Mouse (Mus musculus): ENCODE measurements around the gene Palm. TPM values are rescaled to one million over a fixed set of nuclear protein-coding genes. Genes with fewer than 3 reads are reported as not detected.
"Not testable (repeated sequence)": the region's sequence is repeated elsewhere in the genome, so short reads cannot be mapped to it uniquely, and the experiment has no call there.

Gene Palm
- 100 to 1,000 TPM; 275 to 277 TPM for total RNA-seq (2021)
- long read RNA-seq, experiment 1, transcript Palm-201 (9 exons, 2,651 nt) = minor isoform, 30 of 226 reads
- long read RNA-seq, experiment 1, transcript Palm-204 (7 exons, 2,725 nt) = minor isoform, 5 of 226 reads
- long read RNA-seq, experiment 1, transcript Palm-202 (8 exons, 2,519 nt) = major isoform, 150 of 226 reads
- long read RNA-seq, experiment 1, partial matches to known transcripts = 8 of 226 reads
- long read RNA-seq, experiment 1, other reads (novel, unspliced or antisense) = 33 of 226 reads
- long read RNA-seq, experiment 2, transcript Palm-202 (8 exons, 2,519 nt) = major isoform, 208 of 290 reads
- long read RNA-seq, experiment 2, transcript Palm-201 (9 exons, 2,651 nt) = minor isoform, 42 of 290 reads
- long read RNA-seq, experiment 2, partial matches to known transcripts = 5 of 290 reads
- long read RNA-seq, experiment 2, other reads (novel, unspliced or antisense) = 33 of 290 reads

DNA sequence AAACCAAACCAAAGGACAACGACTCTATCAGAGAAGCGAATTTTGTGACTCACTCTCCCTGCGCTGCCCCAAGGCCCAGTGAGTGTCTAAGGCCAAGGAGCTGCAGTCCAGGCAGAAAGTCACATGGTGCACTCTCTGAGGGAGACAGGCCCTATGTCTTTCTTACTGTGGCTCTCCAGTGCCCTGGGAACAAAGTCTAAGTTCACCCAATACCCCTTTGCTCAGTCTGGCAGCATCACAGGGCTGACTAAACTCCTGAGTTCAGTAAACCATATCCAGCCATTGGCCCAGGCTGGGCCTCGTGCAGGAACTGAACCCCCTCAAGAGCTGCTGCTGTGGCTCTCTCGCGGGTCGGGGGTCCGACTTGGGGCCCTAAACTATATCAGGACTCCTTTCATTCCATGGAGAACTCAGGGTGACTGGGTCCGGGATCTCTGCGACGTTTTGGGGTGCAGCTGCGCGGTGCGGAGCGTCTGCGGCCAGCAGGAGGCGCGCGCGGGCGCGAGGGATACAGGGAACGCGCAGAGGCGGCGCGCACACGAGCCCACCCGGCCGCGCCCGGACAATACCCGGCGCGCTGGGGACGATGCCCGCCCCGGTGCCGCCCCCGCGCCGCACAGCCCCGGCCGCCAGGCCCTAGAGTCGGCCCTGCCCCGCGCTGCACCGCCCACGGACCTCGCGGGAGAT, at the start of gene Palm:
Palm (plus strand) TSS at position 522 of the 687 bp plus-strand sequence.
- Histone ChIP-seq H3K27ac (peak within 1 kb of the TSS; percentile 99), H3K4me3 (peak within 1 kb of the TSS; percentile 66)
- peak; percentile 91 for TF ChIP-seq CTCF (conservative IDR thresholded peaks at IDR 0.05)
- peak; percentile 71 to 88 for DNase-seq (ENCODE audit: low spot score in 2 of 2)

DNA sequence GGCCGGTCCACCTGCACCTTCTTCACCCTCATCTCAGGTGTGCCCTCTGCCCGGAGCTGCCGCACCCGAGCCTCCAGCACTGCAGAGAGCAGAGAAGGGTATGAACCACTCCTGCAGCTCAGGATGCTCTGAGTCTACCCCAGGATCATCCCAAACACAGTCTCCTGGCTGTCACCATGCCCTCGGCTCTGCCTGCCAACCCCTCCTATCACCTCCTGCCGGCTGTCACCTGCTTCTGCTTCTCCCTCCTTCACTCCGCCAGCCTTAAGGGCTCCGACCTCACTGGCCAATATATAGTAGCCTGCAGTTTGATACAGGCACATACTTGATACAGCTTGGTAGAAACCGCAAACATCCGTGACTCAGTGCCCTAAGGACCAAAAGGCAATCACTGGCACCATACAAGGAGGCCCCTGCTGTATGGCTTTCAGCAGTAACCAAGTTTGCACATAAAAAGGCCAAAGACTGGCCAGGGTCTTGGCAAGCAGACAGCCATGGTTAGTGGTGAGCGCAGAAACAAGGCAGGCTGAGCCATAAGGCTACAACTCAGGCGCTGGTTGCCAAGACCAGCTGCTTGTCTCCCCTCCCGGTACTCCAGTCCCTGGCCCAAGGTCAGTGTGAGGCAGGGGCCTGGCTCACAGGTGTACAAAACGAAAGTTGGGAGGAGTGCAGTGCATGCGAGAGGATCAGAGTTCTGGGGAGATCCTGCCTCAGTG, 49.6 kb upstream of the Palm start:
- no peak overlapping the region for H3K4me3 ChIP-seq
- DNase-seq (ENCODE audit: low spot score in 2 of 2) = no peak
- no peak overlapping the region for H3K27ac ChIP-seq
- no peak for TF ChIP-seq CTCF (conservative IDR thresholded peaks at IDR 0.05)

DNA sequence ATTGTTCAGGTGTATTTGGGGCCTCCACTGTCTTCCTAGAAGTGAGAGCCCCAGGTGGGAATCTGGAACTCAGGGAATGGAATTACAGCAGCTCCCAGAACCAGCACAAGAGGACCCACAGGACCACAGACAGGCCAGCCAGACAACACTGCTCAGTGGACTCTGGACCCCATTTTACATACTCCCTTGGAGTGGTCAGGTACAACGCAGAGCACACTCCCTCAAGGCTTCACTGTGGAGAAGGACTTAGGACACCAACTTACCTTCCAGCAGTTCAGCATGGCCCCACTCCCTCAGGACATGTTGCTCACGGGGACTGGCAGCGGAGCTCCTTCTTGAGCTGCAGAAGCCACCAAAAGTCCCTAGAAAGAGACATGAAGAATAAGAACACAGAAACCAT, 48.0 kb upstream of the Palm start:
- no peak for DNase-seq (ENCODE audit: low spot score in 2 of 2)

DNA sequence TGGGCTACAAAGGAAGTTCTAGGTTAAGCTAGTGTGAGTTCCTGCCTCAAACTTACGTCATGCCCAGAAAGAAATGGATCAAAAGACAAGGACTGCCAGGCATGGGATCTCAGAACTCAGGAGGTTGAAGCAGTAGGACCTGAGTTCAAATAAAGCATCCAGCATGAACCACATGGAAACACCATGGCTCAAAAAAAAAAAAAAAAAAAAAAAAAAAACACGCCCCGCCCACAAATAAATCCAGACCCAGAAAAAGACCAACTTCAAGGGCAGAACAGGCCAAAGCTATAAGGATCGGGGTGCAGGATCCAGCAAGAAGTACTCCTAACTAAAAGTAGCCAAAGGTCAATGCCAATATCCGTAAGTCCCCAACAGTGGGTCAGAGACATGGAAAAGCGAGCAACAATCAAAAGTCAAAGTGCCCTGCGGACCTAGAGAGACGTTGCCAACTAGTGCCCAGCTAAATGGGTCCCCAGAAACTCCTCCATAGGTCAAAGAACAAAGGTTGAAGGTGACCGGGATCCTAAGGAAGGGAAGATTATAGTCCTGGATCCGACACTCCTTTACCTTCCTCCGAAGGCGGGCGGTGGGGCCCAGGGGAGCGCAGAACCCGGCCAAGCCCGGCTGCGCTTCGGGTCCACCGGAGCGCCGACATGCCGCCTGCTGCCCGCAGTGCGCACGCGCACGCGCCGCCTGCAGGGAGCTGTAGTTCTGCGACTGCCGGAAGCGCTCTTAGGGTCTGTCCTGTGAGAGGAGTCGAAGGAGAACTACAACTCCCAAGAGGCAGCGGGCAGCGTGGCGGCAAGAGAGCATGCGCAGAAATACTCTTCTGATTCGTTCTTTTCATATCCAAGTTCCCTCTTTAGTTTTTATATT, 47.2 kb upstream of the Palm start, which contains the start of gene Polrmt:
Polrmt (minus strand) TSS at position 684 of the 876 bp plus-strand sequence.
- TF ChIP-seq CTCF (conservative IDR thresholded peaks at IDR 0.05) = peak; percentile 77
- DNase-seq (ENCODE audit: low spot score in 2 of 2) = peak; percentile 95 to 98
- peak within 1 kb of the TSS; percentile 82 for H3K4me3 ChIP-seq
- H3K27ac ChIP-seq = peak within 1 kb of the TSS; percentile 86

More for the DNA sequence above, 48.0 kb upstream of the Palm start:
- Histone ChIP-seq H3K27ac (no peak overlapping the region), H3K4me3 (no peak overlapping the region; the same call in 1 of the 2 replicates)
- no peak for TF ChIP-seq CTCF (conservative IDR thresholded peaks at IDR 0.05)

DNA sequence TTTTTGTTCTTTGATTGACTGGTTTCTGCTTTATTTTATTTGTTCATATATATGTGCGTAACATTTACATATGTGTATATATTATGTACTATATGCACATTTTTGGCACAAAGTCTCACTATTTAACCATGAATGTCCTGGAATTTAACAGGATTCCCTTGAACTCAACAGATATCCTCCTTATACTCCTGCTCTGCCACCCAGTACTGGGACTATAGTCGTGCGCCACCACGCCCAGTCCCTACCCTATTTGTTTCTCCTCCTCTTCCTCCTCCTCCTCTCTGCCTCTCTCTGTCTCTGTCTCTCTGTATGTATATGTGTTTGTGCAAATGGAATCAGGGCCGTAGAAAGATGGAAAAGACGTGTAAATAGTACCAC, 46.6 kb upstream of the Palm start:
- no peak for TF ChIP-seq CTCF (conservative IDR thresholded peaks at IDR 0.05)
- peak overlapping the region; percentile 58 for H3K27ac ChIP-seq
- peak overlapping the region; percentile 82 for H3K4me3 ChIP-seq
- DNase-seq (ENCODE audit: low spot score in 2 of 2) = no peak

DNA sequence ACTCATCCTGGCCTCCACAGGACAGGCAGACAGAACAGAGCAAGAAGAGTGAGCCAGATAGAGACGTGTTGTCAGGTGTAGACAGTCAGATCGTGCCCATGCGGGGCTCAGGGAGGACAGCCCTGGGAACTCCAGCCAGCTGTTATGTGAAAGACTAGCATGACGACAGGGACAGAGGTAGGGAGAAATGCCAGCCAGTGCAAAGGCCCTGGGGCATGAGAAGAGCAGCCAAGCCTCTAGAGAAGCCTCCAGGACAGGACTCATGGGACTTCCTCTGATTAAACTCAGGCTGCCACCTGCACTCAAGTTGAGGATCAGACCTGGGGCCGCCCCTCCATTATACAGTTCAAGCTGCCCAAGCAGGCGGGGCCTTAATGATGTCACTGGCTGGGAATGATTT, 44.9 kb upstream of the Palm start:
- Histone ChIP-seq H3K27ac (no peak overlapping the region), H3K4me3 (no peak overlapping the region)
- TF ChIP-seq CTCF (conservative IDR thresholded peaks at IDR 0.05) = no peak
- DNase-seq (ENCODE audit: low spot score in 2 of 2) = no peak

DNA sequence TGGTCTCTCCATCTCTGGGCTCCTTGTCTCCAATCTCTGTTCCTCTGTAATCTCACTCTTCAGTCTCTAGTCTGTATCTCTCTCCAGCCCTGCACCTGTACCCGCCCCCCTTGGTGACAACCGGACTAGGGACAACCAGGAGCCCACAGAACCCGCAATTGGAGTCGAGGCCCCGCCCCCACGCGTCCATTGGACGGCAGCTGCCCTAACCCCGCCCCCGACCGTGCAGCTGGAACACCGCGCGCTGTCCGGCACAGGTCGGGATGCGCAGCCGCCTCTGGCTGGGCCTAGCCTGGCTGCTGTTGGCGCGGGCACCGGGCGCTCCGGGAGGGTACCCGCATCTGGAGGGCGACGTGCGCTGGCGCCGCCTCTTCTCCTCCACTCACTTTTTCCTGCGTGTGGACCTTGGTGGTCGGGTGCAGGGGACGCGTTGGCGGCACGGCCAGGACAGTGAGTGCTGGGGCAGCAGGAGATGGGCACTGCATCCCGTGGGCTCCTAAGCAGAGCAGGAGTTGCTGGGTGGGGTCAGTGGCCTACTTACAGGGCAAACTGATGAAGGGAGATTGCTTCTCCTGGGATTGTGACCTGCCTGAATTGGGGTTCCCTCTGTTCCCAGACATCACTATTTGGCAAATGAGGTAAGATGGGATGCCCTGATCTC, 38.4 kb upstream of the Palm start, which contains the start of gene Fgf22:
Fgf22 (plus strand) TSS at position 221 of the 661 bp plus-strand sequence.
- DNase-seq (ENCODE audit: low spot score in 2 of 2) = peak; percentile 54 to 73
- TF ChIP-seq CTCF (conservative IDR thresholded peaks at IDR 0.05) = no peak
- H3K27ac ChIP-seq = peak within 1 kb of the TSS; percentile 21; the same call in 1 of the 2 replicates

DNA sequence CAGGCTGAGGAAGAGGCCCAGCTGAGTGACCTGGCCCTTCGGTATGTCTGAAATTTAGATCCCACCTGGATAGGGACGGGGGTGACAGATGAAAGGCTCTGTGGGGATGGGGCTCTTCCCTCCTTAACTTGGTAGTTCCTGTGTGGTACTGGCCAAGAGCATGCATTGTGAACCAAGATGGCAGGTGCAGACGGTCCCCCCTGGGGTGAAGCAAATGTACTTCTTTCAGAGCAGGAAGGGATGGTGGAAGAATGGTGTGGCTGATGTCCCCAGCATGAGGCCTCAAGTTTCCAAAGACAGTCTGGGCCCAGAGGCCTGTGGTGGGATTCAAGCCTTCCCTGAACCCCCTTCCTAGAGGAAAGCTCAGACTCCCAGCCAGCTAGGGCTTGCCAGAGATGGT, 37.5 kb upstream of the Palm start:
- no peak for TF ChIP-seq CTCF (conservative IDR thresholded peaks at IDR 0.05)
- no peak overlapping the region for H3K27ac ChIP-seq
- no peak for DNase-seq (ENCODE audit: low spot score in 2 of 2)
- H3K4me3 ChIP-seq = no peak overlapping the region

More for the DNA sequence above, 38.4 kb upstream of the Palm start, which contains the start of gene Fgf22:
- H3K4me3 ChIP-seq = peak within 1 kb of the TSS; percentile 53

DNA sequence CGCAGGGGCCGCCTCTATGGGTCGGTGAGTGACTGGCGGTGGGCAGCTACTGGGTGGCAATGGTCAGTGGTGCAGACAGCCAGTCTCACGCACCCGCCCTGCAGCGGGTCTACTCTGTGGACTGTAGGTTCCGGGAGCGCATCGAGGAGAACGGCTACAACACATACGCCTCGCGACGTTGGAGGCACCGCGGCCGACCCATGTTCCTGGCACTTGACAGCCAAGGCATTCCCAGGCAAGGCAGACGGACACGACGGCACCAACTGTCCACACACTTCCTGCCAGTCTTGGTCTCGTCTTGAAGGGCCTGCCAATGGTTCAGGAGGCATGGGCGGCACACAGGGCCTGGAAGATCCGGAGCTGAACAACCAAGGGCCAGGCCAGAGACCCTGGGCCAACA, 36.7 kb upstream of the Palm start:
- Histone ChIP-seq H3K27ac (no peak overlapping the region), H3K4me3 (no peak overlapping the region)
- no peak for DNase-seq (ENCODE audit: low spot score in 2 of 2)
- no peak for TF ChIP-seq CTCF (conservative IDR thresholded peaks at IDR 0.05)

DNA sequence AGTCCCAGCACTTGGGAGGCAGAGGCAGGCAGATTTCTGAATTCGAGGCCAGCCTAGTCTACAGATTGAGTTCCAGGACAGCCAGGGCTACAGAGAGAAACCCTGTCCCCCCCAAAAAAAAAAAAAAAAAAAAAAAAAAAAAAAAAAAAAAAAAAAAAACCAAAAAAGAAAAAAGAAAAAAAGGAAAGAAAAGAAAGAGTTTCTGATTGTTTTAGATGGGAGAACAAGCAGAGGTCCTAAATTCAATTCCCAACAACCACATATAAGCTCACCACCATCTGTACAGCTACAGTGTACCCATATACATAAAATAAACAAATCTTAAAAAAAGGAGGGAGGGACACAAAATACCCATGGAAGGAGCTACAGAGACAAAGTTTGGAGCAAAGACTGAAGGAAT, 33.7 kb upstream of the Palm start:
- not testable (repeated sequence) for DNase-seq (ENCODE audit: low spot score in 2 of 2); H3K27ac ChIP-seq

DNA sequence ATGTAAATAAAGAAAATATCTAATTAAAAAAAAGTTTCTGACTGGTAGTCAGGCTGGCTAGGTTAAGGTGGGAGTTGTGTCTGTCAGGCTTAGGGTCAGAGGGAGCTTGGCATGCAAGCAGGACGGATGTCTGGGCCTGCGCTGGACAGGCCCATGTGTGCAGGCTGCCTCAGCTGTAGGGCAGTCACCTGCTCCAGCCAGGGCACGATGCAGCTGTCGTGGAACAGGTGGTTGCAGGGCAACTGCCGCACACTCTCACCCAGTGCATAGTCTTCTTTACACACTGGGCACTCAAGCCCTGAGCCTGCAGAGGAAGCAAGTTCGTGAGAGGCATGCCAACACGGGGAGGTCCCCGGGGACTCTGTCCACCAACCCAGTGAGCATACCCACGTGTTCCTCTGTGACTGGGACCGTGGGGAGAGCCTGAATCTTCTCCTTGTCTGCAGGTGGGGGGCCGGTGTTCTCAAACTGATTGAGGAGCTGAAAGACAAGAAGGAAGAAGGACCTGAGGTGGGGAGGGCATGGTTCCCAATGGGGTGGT, 32.7 kb upstream of the Palm start:
- Histone ChIP-seq H3K27ac (no peak overlapping the region), H3K4me3 (no peak overlapping the region)
- no peak for TF ChIP-seq CTCF (conservative IDR thresholded peaks at IDR 0.05)
- DNase-seq (ENCODE audit: low spot score in 2 of 2) = no peak

More for the DNA sequence above, 33.7 kb upstream of the Palm start:
- not testable (repeated sequence) for H3K4me3 ChIP-seq
